Mouse (Mus musculus) hindbrain, embryonic 16.5 days (tissue): Measurements from ENCODE around the gene Slc23a4. TPM values are rescaled to one million over a fixed set of nuclear protein-coding genes. Genes with fewer than 3 reads are reported as not detected.
A peak's percentile ranks its signal among the peaks of the same experiment; 100 is the strongest.

Experiments used
- ATAC-seq: fragments of 200-750 bp; cut with Nextera tagmentation; 2 replicates; pipeline ENCODE4 v1.8.0; 2017; ENCODE audit warnings: moderate TSS enrichment, moderate library complexity
- H3K27ac ChIP-seq: fragments of 300-500 bp; sonication (generic); 2 replicates; pipeline ENCODE4 v1.5.1; 2014; ENCODE audit warnings: low read depth, mild to moderate bottlenecking, control low read depth, low read length, moderate library complexity
- H3K27me3 ChIP-seq: fragments of 300-500 bp; sonication (generic); replicated peaks from 2 replicates; pipeline ENCODE4 v1.6.1; 2014; ENCODE audit warnings: low read length; ENCODE audit not compliant: control insufficient read depth, insufficient read depth
- H3K36me3 ChIP-seq: fragments of 300-500 bp; sonication (generic); 2 replicates; pipeline ENCODE4 v1.6.1; 2014; ENCODE audit warnings: mild to moderate bottlenecking, low read length, moderate library complexity, mixed read lengths; ENCODE audit not compliant: control insufficient read depth, insufficient read depth
- H3K4me1 ChIP-seq: fragments of 300-500 bp; sonication (generic); 2 replicates; pipeline ENCODE4 v1.6.1; 2014; ENCODE audit warnings: low read depth, low read length; ENCODE audit not compliant: control insufficient read depth, insufficient read depth
- H3K4me2 ChIP-seq: fragments of 300-500 bp; sonication (generic); 2 replicates; pipeline ENCODE4 v1.6.1; 2014; ENCODE audit warnings: mild to moderate bottlenecking, low read length, control low read depth, moderate library complexity
- H3K4me3 ChIP-seq: fragments of 300-500 bp; sonication (generic); 2 replicates; pipeline ENCODE4 v1.5.1; 2014; ENCODE audit warnings: mild to moderate bottlenecking, low read length, control low read depth, moderate library complexity
- H3K9ac ChIP-seq: fragments of 300-500 bp; sonication (generic); 2 replicates; pipeline ENCODE4 v1.6.1; 2014; ENCODE audit warnings: low read depth, mild to moderate bottlenecking, control low read depth, low read length, moderate library complexity
- H3K9me3 ChIP-seq: fragments of 300-500 bp; sonication (generic); 2 replicates; pipeline ENCODE4 v1.6.1; 2014; ENCODE audit warnings: mild to moderate bottlenecking, low read length, moderate library complexity; ENCODE audit not compliant: control insufficient read depth
- WGBS: fragments of 180-500 bp; shearing (Covaris S2); extraction: QIAGEN DNeasy Blood & Tissue Kit; methylation state at CpG from one replicate; pipeline ENCODE4 v1.1.7; 2014; 5-methylcytosine and 5-hydroxymethylcytosine counted together
- polyA plus RNA-seq: library from polyadenylated mRNA; unstranded; fragments of >200 nt; fragmentation: Nextera tagmentation; extraction: Ambion mirVana; gene quantifications from 2 replicates; pipeline ENCODE4 v1.2.1, GENCODE M21; 2015

Gene Slc23a4
- polyA plus RNA-seq, 1 experiment from 2014 or later, result 0.78 TPM

- ATAC-seq, result no peak
- Histone ChIP-seq H3K9ac (no peak overlapping the region), H3K36me3 (no peaks in the 10 kb centered on the region), H3K4me3 (no peak overlapping the region), H3K9me3 (no peaks in the 10 kb centered on the region), H3K27ac (no peak overlapping the region), H3K27me3 (no peaks in the 10 kb centered on the region), H3K4me2 (no peak overlapping the region), H3K4me1 (no peaks in the 10 kb centered on the region)
- WGBS, result 99% methylated on average over 5 of the region's 5 CpGs
Observed at GRCm38 (mm10) chr6:35010705-35011104, 22.5 kb upstream of the Slc23a4 start.

GRCm38 (mm10) chr6:35002261-35002669 is 14.1 kb upstream of the Slc23a4 start:
- Histone ChIP-seq H3K27ac (no peak overlapping the region), H3K4me3 (no peak overlapping the region), H3K9me3 (no peaks in the 10 kb centered on the region), H3K36me3 (no peaks in the 10 kb centered on the region), H3K9ac (no peak overlapping the region), H3K27me3 (no peaks in the 10 kb centered on the region), H3K4me1 (peaks cover 2% of the 10 kb centered on the region; the same call in 1 of the 2 replicates), H3K4me2 (peak overlapping the region; percentile 24; the same call in 1 of the 2 replicates)
- ATAC-seq, result 0 out of 2 replicates have a peak, but pooled peaks have one; percentile 20
- WGBS, result 68% methylated on average over 18 of the region's 18 CpGs

GRCm38 (mm10) chr6:34999101-34999500 is 10.9 kb upstream of the Slc23a4 start:
- Histone ChIP-seq H3K9ac (no peak overlapping the region), H3K4me2 (peak overlapping the region; percentile 53), H3K9me3 (no peaks in the 10 kb centered on the region), H3K27ac (no peak overlapping the region), H3K4me3 (0 out of 2 replicates have a peak overlapping the region, but pooled peaks have one; percentile 11), H3K27me3 (no peaks in the 10 kb centered on the region), H3K4me1 (peaks cover 2% of the 10 kb centered on the region; the same call in 1 of the 2 replicates), H3K36me3 (no peaks in the 10 kb centered on the region)
- ATAC-seq, result peak; percentile 72
- WGBS, result 15% methylated on average over 4 of the region's 4 CpGs

GRCm38 (mm10) chr6:34996496-34996895 is 8.3 kb upstream of the Slc23a4 start:
- 77% methylated on average over 4 of the region's 4 CpGs for WGBS
- no peak for ATAC-seq
- Histone ChIP-seq H3K4me1 (peaks cover 2% of the 10 kb centered on the region; the same call in 1 of the 2 replicates), H3K27ac (no peak overlapping the region), H3K4me3 (no peak overlapping the region), H3K9me3 (no peaks in the 10 kb centered on the region), H3K36me3 (no peaks in the 10 kb centered on the region), H3K4me2 (no peak overlapping the region), H3K9ac (no peak overlapping the region), H3K27me3 (no peaks in the 10 kb centered on the region)

- ATAC-seq, result peak; percentile 71
- H3K4me2 ChIP-seq, result peak overlapping the region; percentile 51
- WGBS, result 5% methylated on average over 13 of the region's 13 CpGs
- peaks cover 2% of the 10 kb centered on the region; the same call in 1 of the 2 replicates for H3K4me1 ChIP-seq
- no peaks in the 10 kb centered on the region for H3K36me3 ChIP-seq
- no peaks in the 10 kb centered on the region for H3K27me3 ChIP-seq
- H3K27ac ChIP-seq, result no peak overlapping the region
- H3K4me3 ChIP-seq, result 0 out of 2 replicates have a peak overlapping the region, but pooled peaks have one; percentile 13
- no peaks in the 10 kb centered on the region for H3K9me3 ChIP-seq
- H3K9ac ChIP-seq, result no peak overlapping the region
Observed at GRCm38 (mm10) chr6:34995265-34995681, 7.1 kb upstream of the Slc23a4 start.

GRCm38 (mm10) chr6:34994692-34995091 is 6.5 kb upstream of the Slc23a4 start:
- no peak for ATAC-seq
- Histone ChIP-seq H3K4me2 (peak overlapping the region; percentile 51), H3K9me3 (no peaks in the 10 kb centered on the region), H3K27ac (no peak overlapping the region), H3K9ac (no peak overlapping the region), H3K27me3 (no peaks in the 10 kb centered on the region), H3K36me3 (no peaks in the 10 kb centered on the region), H3K4me1 (peaks cover 2% of the 10 kb centered on the region; the same call in 1 of the 2 replicates), H3K4me3 (no peak overlapping the region)
- 67% methylated on average over 5 of the region's 5 CpGs for WGBS

- WGBS, result 77% methylated on average over 6 of the region's 6 CpGs
- H3K36me3 ChIP-seq, result no peaks in the 10 kb centered on the region
- no peaks in the 10 kb centered on the region for H3K27me3 ChIP-seq
- no peaks in the 10 kb centered on the region for H3K9me3 ChIP-seq
- H3K4me2 ChIP-seq, result no peak overlapping the region
- no peak for ATAC-seq
- H3K9ac ChIP-seq, result no peak overlapping the region
- no peak overlapping the region for H3K27ac ChIP-seq
- no peak overlapping the region for H3K4me3 ChIP-seq
- H3K4me1 ChIP-seq, result peaks cover 7% of the 10 kb centered on the region
Observed at GRCm38 (mm10) chr6:34989263-34989662, 1.1 kb upstream of the Slc23a4 start.

- no peaks in the 10 kb centered on the region for H3K27me3 ChIP-seq
- no peaks in the 10 kb centered on the region for H3K9me3 ChIP-seq
- H3K36me3 ChIP-seq, result no peaks in the 10 kb centered on the region
- ATAC-seq, result no peak
- no peak overlapping the region for H3K9ac ChIP-seq
- 88% methylated on average over 12 of the region's 12 CpGs for WGBS
- no peak overlapping the region for H3K27ac ChIP-seq
- peaks cover 7% of the 10 kb centered on the region for H3K4me1 ChIP-seq
- H3K4me2 ChIP-seq, result no peak overlapping the region
- H3K4me3 ChIP-seq, result no peak overlapping the region
Observed at GRCm38 (mm10) chr6:34987085-34987645, 1.0 kb downstream of the Slc23a4 start.

GRCm38 (mm10) chr6:34980661-34981060 is 7.5 kb downstream of the Slc23a4 start:
- 62% methylated on average over 9 of the region's 9 CpGs for WGBS

More at GRCm38 (mm10) chr6:34980661-34981060, 7.5 kb downstream of the Slc23a4 start:
- no peak overlapping the region for H3K4me2 ChIP-seq
- H3K9ac ChIP-seq, result no peak overlapping the region
- H3K36me3 ChIP-seq, result no peaks in the 10 kb centered on the region
- no peaks in the 10 kb centered on the region for H3K4me1 ChIP-seq
- no peaks in the 10 kb centered on the region for H3K27me3 ChIP-seq
- no peak overlapping the region for H3K4me3 ChIP-seq
- H3K27ac ChIP-seq, result no peak overlapping the region
- no peaks in the 10 kb centered on the region for H3K9me3 ChIP-seq
- ATAC-seq, result no peak
